Mouse (Mus musculus): Measurements from ENCODE around the gene Muc4. TPM values are rescaled to one million over a fixed set of nuclear protein-coding genes. Genes with fewer than 3 reads are reported as not detected.
A peak's percentile ranks its signal among the peaks of the same experiment; 100 is the strongest.

Muc4 gene
- total RNA-seq, 4 experiments from 2014 or later: 0.05 TPM; not detected in 3

- peak in 1 of 2 experiments; percentile 23 for DNase-seq (ENCODE audit: low spot score in 2 of 2)
Measured at GRCm38 (mm10) chr16:32803252-32803853, 67.7 kb downstream of the Muc4 start.

GRCm38 (mm10) chr16:32803901-32804300 is 68.2 kb downstream of the Muc4 start:
- DNase-seq (ENCODE audit: low spot score in 2 of 2): no peak

GRCm38 (mm10) chr16:32805151-32805550 is 69.5 kb downstream of the Muc4 start:
- DNase-seq (ENCODE audit: low spot score in 2 of 2): no peak

- DNase-seq (ENCODE audit: low spot score in 2 of 2): no peak
Measured at GRCm38 (mm10) chr16:32807408-32808185, 71.9 kb downstream of the Muc4 start.

- DNase-seq (ENCODE audit: low spot score in 2 of 2): no peak
Measured at GRCm38 (mm10) chr16:32810321-32810720, 74.6 kb downstream of the Muc4 start, which contains the start of gene Smbd1. Smbd1 (minus strand) TSS chr16:32810477.

GRCm38 (mm10) chr16:32812888-32813361 is 77.2 kb downstream of the Muc4 start:
- peak; percentile 41 to 59 for DNase-seq (ENCODE audit: low spot score in 2 of 2)

GRCm38 (mm10) chr16:32813362-32813761 is 77.7 kb downstream of the Muc4 start:
- DNase-seq (ENCODE audit: low spot score in 2 of 2): no peak

- DNase-seq (ENCODE audit: low spot score in 2 of 2): no peak
Measured at GRCm38 (mm10) chr16:32813771-32814170, 78.1 kb downstream of the Muc4 start.

GRCm38 (mm10) chr16:32814539-32814938 is 78.9 kb downstream of the Muc4 start:
- no peak for DNase-seq (ENCODE audit: low spot score in 2 of 2)

- DNase-seq (ENCODE audit: low spot score in 2 of 2): no peak
Measured at GRCm38 (mm10) chr16:32815160-32815605, 79.5 kb downstream of the Muc4 start.

- DNase-seq (ENCODE audit: low spot score in 2 of 2): no peak
Measured at GRCm38 (mm10) chr16:32818036-32818435, 82.3 kb downstream of the Muc4 start.

GRCm38 (mm10) chr16:32818441-32818840 is 82.8 kb downstream of the Muc4 start:
- no peak for DNase-seq (ENCODE audit: low spot score in 2 of 2)

- no peak for DNase-seq (ENCODE audit: low spot score in 2 of 2)
Measured at GRCm38 (mm10) chr16:32821772-32822449, 86.2 kb downstream of the Muc4 start.

GRCm38 (mm10) chr16:32822450-32822827 is 86.8 kb downstream of the Muc4 start:
- DNase-seq (ENCODE audit: low spot score in 2 of 2): no peak

GRCm38 (mm10) chr16:32822881-32823280 is 87.2 kb downstream of the Muc4 start:
- DNase-seq (ENCODE audit: low spot score in 2 of 2): no peak

GRCm38 (mm10) chr16:32823487-32823886 is 87.8 kb downstream of the Muc4 start:
- no peak for DNase-seq (ENCODE audit: low spot score in 2 of 2)

GRCm38 (mm10) chr16:32824061-32824460 is 88.4 kb downstream of the Muc4 start:
- DNase-seq (ENCODE audit: low spot score in 2 of 2): no peak

- no peak for DNase-seq (ENCODE audit: low spot score in 2 of 2)
Measured at GRCm38 (mm10) chr16:32825380-32825779, 89.7 kb downstream of the Muc4 start.

GRCm38 (mm10) chr16:32826521-32826920 is 90.8 kb downstream of the Muc4 start:
- no peak for DNase-seq (ENCODE audit: low spot score in 2 of 2)

GRCm38 (mm10) chr16:32829104-32829503 is 93.4 kb downstream of the Muc4 start:
- no peak for DNase-seq (ENCODE audit: low spot score in 2 of 2)

GRCm38 (mm10) chr16:32831501-32831900 is 95.8 kb downstream of the Muc4 start:
- no peak for DNase-seq (ENCODE audit: low spot score in 2 of 2)
